ENCODE assay signal across 8 mouse cellular contexts in the genomic region with DNA sequence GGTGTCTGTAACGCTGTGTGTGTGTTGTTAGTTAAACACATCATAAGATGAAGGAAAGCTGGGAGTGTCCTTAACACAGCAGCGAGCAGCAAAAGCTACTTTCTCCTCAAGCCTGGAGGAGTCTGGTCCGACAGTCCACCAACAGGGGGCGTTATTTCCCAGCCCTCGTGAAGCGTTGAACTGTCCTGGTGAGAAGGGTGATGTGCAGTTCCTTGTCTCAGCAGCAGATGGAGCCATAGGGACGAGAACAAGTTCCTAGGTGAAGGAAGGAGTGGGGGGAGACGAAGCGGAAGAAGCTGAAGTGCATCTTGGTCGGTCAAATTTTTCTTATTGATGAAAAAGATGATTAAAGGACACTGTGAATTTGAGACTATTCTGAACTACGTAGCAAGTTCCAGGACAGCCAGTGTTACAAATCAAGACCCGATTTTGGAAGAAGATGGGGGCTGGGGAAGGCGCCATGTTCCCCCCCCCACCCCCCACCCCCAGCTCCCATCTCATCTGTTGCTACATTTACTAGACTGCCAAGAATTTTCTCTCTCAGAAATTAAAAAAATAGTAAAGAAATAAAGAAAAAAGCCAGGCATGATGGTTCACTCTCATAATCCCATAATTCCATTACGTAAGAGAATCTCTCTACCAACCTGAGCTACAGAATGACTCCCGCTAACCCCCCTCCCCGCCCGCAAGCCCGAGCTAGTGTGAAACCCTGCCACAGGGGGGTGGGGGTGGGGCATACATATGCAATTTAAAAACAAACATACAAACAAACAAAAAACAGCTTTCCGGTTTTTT. TPM values are rescaled to one million over a fixed set of nuclear protein-coding genes. Genes with fewer than 3 reads are reported as not detected.
DNase-seq lines count a peak whose midpoint lies in the region; ATAC-seq and TF ChIP-seq lines count a peak whose summit lies in the region.

No protein-coding gene starts in this region.

- H3K4me3 ChIP-seq in lung, embryonic 14.5 days (ENCODE audit: low read depth, low read length) = peak overlapping the region; percentile 34
- peak overlapping the region; percentile 27 for H3K4me3 ChIP-seq in olfactory bulb, adult 2 months (ENCODE audit: insufficient read depth, low read depth, low read length)

- H3K9ac ChIP-seq in lung, embryonic 14.5 days = no peak overlapping the region

- H3K4me2 ChIP-seq in lung, embryonic 14.5 days = peak overlapping the region; percentile 56

- TF ChIP-seq POLR2A in olfactory bulb, adult 2 months (IDR thresholded peaks at IDR 0.05; ENCODE audit: insufficient read depth, low read depth, low read length) = no peak

- ATAC-seq in frontal cortex, adult (ENCODE audit: low TSS enrichment) = peak; percentile 89
- ATAC-seq in hematopoietic stem cell, adult 5-6 weeks (replicated peaks in 1 of 2; ENCODE audit: insufficient read depth in 1 of 2, low FRiP score in 2 of 2, low TSS enrichment in 1 of 2, low read depth in 1 of 2, poor library complexity in 2 of 2, severe bottlenecking in 2 of 2) = peak; percentile 95
- ATAC-seq in lung, embryonic 14.5 days (ENCODE audit: insufficient read depth) = peak; percentile 89

- WGBS in lung, embryonic 14.5 days = 5% methylated on average over 19 of the region's 19 CpGs
- WGBS in olfactory bulb, adult 2 months = 3% methylated on average over 19 of the region's 19 CpGs

- no peak overlapping the region for H3K27ac ChIP-seq in lung, embryonic 14.5 days (ENCODE audit: low read depth)
- no peak overlapping the region for H3K27ac ChIP-seq in olfactory bulb, adult 2 months (ENCODE audit: insufficient read depth, low read depth, low read length)

- no peaks in the 10 kb centered on the region for H3K4me1 ChIP-seq in lung, embryonic 14.5 days (ENCODE audit: insufficient read depth)
- H3K4me1 ChIP-seq in olfactory bulb, adult 2 months (ENCODE audit: control insufficient read depth, insufficient read depth, low read length) = peaks cover 3% of the 10 kb centered on the region; the same call in 1 of the 2 replicates

- DNase-seq in MN1 (ENCODE audit: low spot score) = peak; percentile 93
- peak; percentile 99 for DNase-seq in cerebellum, adult 9-10 months
- peak; percentile 95 to 100 for DNase-seq in layer of hippocampus, adult 8-10 months (ENCODE audit: low spot score in 2 of 2)
- DNase-seq in lung, embryonic 14.5 days = peak; percentile 98
- peak; percentile 71 to 84 for DNase-seq in thymus, adult 18-20 months

- no peaks in the 10 kb centered on the region for H3K9me3 ChIP-seq in lung, embryonic 14.5 days (ENCODE audit: low read depth, low read length)

- peak; percentile 100 for TF ChIP-seq CTCF in lung, embryonic 14.5 days (IDR thresholded peaks at IDR 0.05; ENCODE audit: low read depth)
- peak; percentile 89 for TF ChIP-seq CTCF in olfactory bulb, adult 2 months (IDR thresholded peaks at IDR 0.05; ENCODE audit: insufficient read depth, low read depth, low read length)

- no peaks in the 10 kb centered on the region for H3K36me3 ChIP-seq in lung, embryonic 14.5 days (ENCODE audit: insufficient read depth)

- no peaks in the 10 kb centered on the region for H3K27me3 ChIP-seq in lung, embryonic 14.5 days (ENCODE audit: insufficient read depth, low read length)

RNA-seq across cellular contexts. Expression of a gene that starts 37.7 kb away (rescaled TPM):
- not detected in 2 replicates for total RNA-seq in hematopoietic stem cell, adult 5-6 weeks (2017)
- under 1 TPM in 1 of 4 experiments, not detected in 3; 0.18 TPM for total RNA-seq in layer of hippocampus, adult 8-10 months (2022)
- 0.15 and 0.43 TPM in 2 replicates for polyA plus RNA-seq in lung, embryonic 14.5 days (2014; fragmentation: Nextera tagmentation; extraction: Ambion mirVana)
- polyA plus RNA-seq in olfactory bulb, adult 2 months (2012; ENCODE audit: insufficient read depth, insufficient read length, low replicate concordance, missing spikeins) = not detected in 2 replicates

RNA-seq across cellular contexts. Expression of a gene that starts 43.4 kb away (rescaled TPM):
- total RNA-seq in hematopoietic stem cell, adult 5-6 weeks (2017) = not detected in 2 replicates
- not detected for total RNA-seq in layer of hippocampus, adult 8-10 months (2022)
- not detected in 2 replicates for polyA plus RNA-seq in lung, embryonic 14.5 days (2014; fragmentation: Nextera tagmentation; extraction: Ambion mirVana)
- polyA plus RNA-seq in olfactory bulb, adult 2 months (2012; ENCODE audit: insufficient read depth, insufficient read length, low replicate concordance, missing spikeins) = not detected in 2 replicates

RNA-seq across cellular contexts. Expression of a gene that starts 59.7 kb away (rescaled TPM):
- total RNA-seq in hematopoietic stem cell, adult 5-6 weeks (2017) = 2.2 and 5.4 TPM in 2 replicates
- not detected for total RNA-seq in layer of hippocampus, adult 8-10 months (2022)
- not detected in 2 replicates for polyA plus RNA-seq in lung, embryonic 14.5 days (2014; fragmentation: Nextera tagmentation; extraction: Ambion mirVana)
- polyA plus RNA-seq in olfactory bulb, adult 2 months (2012; ENCODE audit: insufficient read depth, insufficient read length, low replicate concordance, missing spikeins) = not detected in 2 replicates
